Mouse (Mus musculus) midbrain, embryonic 11.5 days (tissue): ENCODE measurements at regions not wholly inside any gene's neighbourhood (a gene's known extent, or its start where the extent isn't known, plus 50 kb on each side); places are given as distances from the start of the nearest gene placed in this dataset.

Experiments
- ATAC-seq: fragments of 200-750 bp; cut with Nextera tagmentation; 2 replicates; pipeline ENCODE4 v1.8.0; 2017; ENCODE audit warnings: moderate TSS enrichment, moderate library complexity; ENCODE audit not compliant: low FRiP score
- DNase-seq: peaks from one replicate; pipeline ENCODE4 v3.0.0; 2015; ENCODE audit warnings: low spot score; ENCODE audit errors: missing footprints
- H3K27ac ChIP-seq: fragments of 300-500 bp; sonication (generic); 2 replicates; pipeline ENCODE4 v1.5.1; 2014; ENCODE audit warnings: low read depth, low read length
- H3K27me3 ChIP-seq: fragments of 300-500 bp; sonication (generic); 2 replicates; pipeline ENCODE4 v1.6.1; 2014; ENCODE audit warnings: mild to moderate bottlenecking, low read length, moderate library complexity, mixed read lengths; ENCODE audit not compliant: control insufficient read depth, insufficient read depth
- H3K36me3 ChIP-seq: fragments of 300-500 bp; sonication (generic); 2 replicates; pipeline ENCODE4 v1.6.1; 2014; ENCODE audit warnings: mild to moderate bottlenecking, low read length, moderate library complexity, mixed read lengths; ENCODE audit not compliant: control insufficient read depth, insufficient read depth
- H3K4me1 ChIP-seq: fragments of 300-500 bp; sonication (generic); 2 replicates; pipeline ENCODE4 v1.6.1; 2014; ENCODE audit warnings: low read length; ENCODE audit not compliant: control insufficient read depth, insufficient read depth
- H3K4me2 ChIP-seq: fragments of 300-500 bp; sonication (generic); 2 replicates; pipeline ENCODE4 v1.6.1; 2014; ENCODE audit warnings: mild to moderate bottlenecking, moderate library complexity
- H3K4me3 ChIP-seq: fragments of 300-500 bp; sonication (generic); 2 replicates; pipeline ENCODE4 v1.5.1; 2014; ENCODE audit warnings: low read depth, low read length
- H3K9ac ChIP-seq: fragments of 300-500 bp; sonication (generic); 2 replicates; pipeline ENCODE4 v1.6.1; 2014; ENCODE audit warnings: low read length
- H3K9me3 ChIP-seq: fragments of 300-500 bp; sonication (generic); 2 replicates; pipeline ENCODE4 v1.6.1; 2016; ENCODE audit warnings: low read length; ENCODE audit not compliant: control insufficient read depth
- WGBS: fragments of 180-500 bp; shearing (Covaris S2); extraction: QIAGEN DNeasy Blood & Tissue Kit; methylation state at CpG from one replicate; pipeline ENCODE4 v1.1.7; 2014; 5-methylcytosine and 5-hydroxymethylcytosine counted together

DNA sequence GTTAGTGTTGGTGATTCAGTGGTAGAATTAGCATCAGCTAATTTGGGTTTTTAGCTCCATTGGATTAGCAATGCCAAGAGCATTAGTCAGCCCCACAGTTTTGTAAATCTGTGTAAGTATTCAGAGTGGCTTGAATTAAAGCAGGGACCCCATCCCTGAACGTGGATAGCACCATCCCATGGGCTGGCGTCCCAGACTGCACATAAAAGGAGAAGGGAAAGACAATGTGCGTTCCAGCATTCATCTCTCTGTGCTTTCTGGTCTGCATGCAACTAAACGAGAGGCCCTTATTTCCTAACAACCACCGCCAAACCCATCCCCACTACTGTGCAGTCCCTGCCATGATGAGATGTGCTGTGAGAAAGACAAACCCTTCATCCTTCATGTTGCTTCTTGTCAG lies 713.8 kb downstream of the Sorcs1 start:
- no peak for ATAC-seq
- WGBS: 61% methylated on average over 5 of the region's 5 CpGs
- no peak overlapping the region for H3K9ac ChIP-seq

DNA sequence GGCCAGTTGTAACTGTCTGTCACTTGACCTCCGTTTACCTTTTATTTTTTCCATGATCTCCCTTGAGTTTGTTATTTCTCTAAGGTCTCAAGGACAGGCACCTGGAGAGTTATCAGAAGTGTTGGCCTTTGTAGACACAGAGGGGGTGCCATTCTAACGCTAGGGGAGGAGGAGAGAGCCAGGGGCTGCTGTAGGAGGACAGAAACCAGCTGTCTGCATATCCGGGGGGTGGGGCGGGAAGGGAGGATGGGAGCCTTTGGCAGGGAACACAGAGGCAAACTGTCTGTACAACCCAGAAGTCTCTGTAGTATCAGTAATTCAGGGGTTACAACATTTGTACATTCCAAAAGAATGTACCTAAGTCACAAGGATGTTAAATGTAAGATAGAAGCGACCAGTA lies 719.9 kb downstream of the Sorcs1 start:
- no peak overlapping the region for H3K9ac ChIP-seq
- ATAC-seq: no peak
- 77% methylated on average over 5 of the region's 5 CpGs for WGBS

More for the DNA sequence above, 713.8 kb downstream of the Sorcs1 start:
- Histone ChIP-seq H3K27ac (no peak overlapping the region), H3K4me3 (no peak overlapping the region), H3K36me3 (no peaks in the 10 kb centered on the region), H3K4me1 (no peaks in the 10 kb centered on the region), H3K9me3 (no peaks in the 10 kb centered on the region), H3K27me3 (no peaks in the 10 kb centered on the region), H3K4me2 (no peak overlapping the region)
- no peak for DNase-seq

DNA sequence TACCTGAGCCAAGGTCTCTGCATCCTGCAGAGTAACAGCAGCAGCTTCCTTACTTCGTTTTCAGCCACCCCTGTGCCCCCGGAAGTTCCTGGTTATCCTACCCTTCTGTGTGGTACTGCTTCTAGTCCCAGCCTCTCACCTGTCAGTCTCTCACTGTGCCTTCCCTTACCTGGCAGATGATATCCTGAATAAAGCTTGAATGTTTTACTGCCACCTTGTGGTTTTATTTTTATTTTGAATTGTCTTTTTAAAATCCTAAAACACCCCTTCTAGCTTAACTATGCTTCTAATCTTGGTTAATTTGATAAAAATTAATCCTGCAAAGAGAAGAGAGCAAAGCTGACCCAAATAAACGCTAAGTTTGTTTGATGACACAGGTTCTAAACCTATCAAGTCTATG lies 747.2 kb downstream of the Sorcs1 start:
- no peak overlapping the region for H3K9ac ChIP-seq

More for the DNA sequence above, 719.9 kb downstream of the Sorcs1 start:
- H3K27ac ChIP-seq: no peak overlapping the region
- DNase-seq: no peak
- H3K9me3 ChIP-seq: no peaks in the 10 kb centered on the region
- H3K4me2 ChIP-seq: no peak overlapping the region
- no peaks in the 10 kb centered on the region for H3K36me3 ChIP-seq
- no peak overlapping the region for H3K4me3 ChIP-seq
- no peaks in the 10 kb centered on the region for H3K4me1 ChIP-seq
- no peaks in the 10 kb centered on the region for H3K27me3 ChIP-seq

DNA sequence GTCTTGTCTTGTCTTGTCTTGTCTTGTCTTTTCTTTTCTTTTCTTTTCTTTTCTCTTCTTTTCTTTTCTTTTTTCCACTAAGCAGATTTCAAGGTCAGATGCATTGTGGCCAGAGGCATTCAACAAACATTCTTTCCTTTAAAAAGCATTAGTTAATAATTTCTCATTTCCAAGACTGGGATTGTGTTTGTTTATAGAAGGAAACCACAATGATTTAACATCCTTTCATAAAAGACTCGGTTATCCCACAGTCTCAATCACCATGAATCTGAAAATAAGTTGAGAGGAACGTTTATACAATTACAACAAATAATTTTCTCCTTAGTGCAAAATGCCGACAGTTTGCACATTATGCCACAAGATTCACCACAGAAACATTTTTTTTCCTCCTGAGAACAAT lies 766.7 kb downstream of the Sorcs1 start:
- H3K9me3 ChIP-seq: no peaks in the 10 kb centered on the region
- WGBS: 81% methylated on average over 3 of the region's 3 CpGs
- ATAC-seq (no peak), DNase-seq (no peak)
- no peak overlapping the region for H3K9ac ChIP-seq
- H3K27ac ChIP-seq: no peak overlapping the region
- H3K4me2 ChIP-seq: no peak overlapping the region
- H3K27me3 ChIP-seq: no peaks in the 10 kb centered on the region
- H3K4me3 ChIP-seq: no peak overlapping the region
- no peaks in the 10 kb centered on the region for H3K36me3 ChIP-seq
- H3K4me1 ChIP-seq: no peaks in the 10 kb centered on the region

More for the DNA sequence above, 747.2 kb downstream of the Sorcs1 start:
- DNase-seq (no peak), ATAC-seq (no peak)
- no peak overlapping the region for H3K4me3 ChIP-seq
- H3K36me3 ChIP-seq: no peaks in the 10 kb centered on the region
- no peaks in the 10 kb centered on the region for H3K9me3 ChIP-seq
- no peaks in the 10 kb centered on the region for H3K27me3 ChIP-seq
- WGBS: 66% methylated on average over 3 of the region's 3 CpGs
- H3K4me1 ChIP-seq: no peaks in the 10 kb centered on the region
- no peak overlapping the region for H3K4me2 ChIP-seq
- H3K27ac ChIP-seq: no peak overlapping the region

DNA sequence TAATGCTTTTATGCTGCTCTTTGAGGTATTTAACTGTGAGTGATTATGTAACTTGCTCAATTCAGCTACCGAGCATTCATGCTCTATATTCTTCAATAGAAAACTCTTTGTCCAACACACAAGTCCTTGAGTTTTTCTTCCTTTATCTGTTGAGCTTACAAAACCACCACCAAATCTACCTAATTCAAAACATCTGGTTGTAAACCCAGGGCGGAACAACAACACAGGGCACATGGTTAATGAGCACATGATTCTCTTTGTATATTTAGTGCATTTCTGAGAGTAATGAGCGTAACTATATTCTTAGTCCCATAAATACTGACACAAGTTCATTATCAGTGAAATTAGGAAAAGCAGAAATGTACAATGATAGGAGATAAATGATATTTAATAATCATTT lies 798.2 kb downstream of the Sorcs1 start:
- WGBS: 86% methylated on average over 3 of the region's 3 CpGs
- Histone ChIP-seq H3K4me1 (no peaks in the 10 kb centered on the region), H3K4me3 (no peak overlapping the region), H3K36me3 (no peaks in the 10 kb centered on the region), H3K9ac (no peak overlapping the region), H3K9me3 (no peaks in the 10 kb centered on the region), H3K27ac (no peak overlapping the region), H3K4me2 (no peak overlapping the region), H3K27me3 (no peaks in the 10 kb centered on the region)
- DNase-seq: no peak
- ATAC-seq: no peak

DNA sequence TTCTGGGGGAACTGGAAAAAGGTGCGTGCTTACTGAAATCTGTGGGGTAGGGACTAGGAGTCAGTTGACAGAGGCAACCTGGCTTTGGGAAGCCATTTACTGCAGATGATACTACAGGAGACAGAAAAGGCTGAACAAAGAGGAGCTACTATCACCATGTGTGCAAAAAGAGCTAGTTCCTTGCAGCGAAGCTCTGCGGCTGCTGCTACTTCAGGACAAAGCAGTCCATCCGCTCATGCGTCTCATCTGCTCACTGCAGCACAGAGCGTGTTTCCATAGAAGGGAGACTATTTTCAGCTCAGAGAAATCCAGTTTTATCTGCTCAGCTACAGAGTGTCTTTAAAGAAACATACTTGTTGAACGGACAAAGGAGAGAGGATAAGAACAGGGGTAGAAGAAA lies 817.7 kb downstream of the Sorcs1 start:
- H3K9me3 ChIP-seq: no peaks in the 10 kb centered on the region
- H3K36me3 ChIP-seq: no peaks in the 10 kb centered on the region
- no peaks in the 10 kb centered on the region for H3K4me1 ChIP-seq
- WGBS: 53% methylated on average over 7 of the region's 7 CpGs
- DNase-seq: no peak
- no peak for ATAC-seq
- no peak overlapping the region for H3K4me2 ChIP-seq
- H3K9ac ChIP-seq: no peak overlapping the region
- no peak overlapping the region for H3K4me3 ChIP-seq
- no peaks in the 10 kb centered on the region for H3K27me3 ChIP-seq
- no peak overlapping the region for H3K27ac ChIP-seq

DNA sequence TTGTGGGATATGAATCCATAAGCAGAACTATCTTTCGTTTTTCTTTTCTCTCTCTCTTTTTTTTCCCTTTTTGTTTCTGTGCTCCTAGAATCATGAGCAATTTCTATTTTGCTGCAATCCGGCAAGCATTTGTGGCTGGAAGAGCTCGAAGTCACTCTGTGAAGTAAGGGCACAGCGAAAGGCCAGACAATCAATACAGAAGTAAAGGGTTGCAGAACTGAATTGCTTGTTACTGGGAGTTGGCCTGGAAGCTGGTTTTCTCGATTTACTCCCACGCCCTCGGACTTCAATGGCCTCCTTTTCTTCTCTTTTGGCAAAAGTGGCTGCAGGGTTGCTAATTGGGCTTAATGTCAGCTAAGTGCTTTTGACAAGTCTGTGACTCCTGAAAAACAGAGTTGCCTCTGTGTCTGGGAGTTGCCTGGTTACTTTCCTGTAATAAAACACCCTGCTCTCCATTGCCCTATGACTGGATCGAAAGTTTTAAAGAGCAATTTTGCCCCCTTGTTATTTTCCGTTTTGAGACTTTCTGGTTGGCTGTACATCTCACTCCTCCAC lies 822.9 kb downstream of the Sorcs1 start:
- Histone ChIP-seq H3K36me3 (no peaks in the 10 kb centered on the region), H3K9me3 (no peaks in the 10 kb centered on the region), H3K4me2 (no peak overlapping the region), H3K4me3 (no peak overlapping the region), H3K9ac (no peak overlapping the region), H3K27me3 (no peaks in the 10 kb centered on the region), H3K4me1 (no peaks in the 10 kb centered on the region), H3K27ac (no peak overlapping the region)
- ATAC-seq: no peak
- WGBS: 66% methylated on average over 9 of the region's 9 CpGs
- DNase-seq: no peak

DNA sequence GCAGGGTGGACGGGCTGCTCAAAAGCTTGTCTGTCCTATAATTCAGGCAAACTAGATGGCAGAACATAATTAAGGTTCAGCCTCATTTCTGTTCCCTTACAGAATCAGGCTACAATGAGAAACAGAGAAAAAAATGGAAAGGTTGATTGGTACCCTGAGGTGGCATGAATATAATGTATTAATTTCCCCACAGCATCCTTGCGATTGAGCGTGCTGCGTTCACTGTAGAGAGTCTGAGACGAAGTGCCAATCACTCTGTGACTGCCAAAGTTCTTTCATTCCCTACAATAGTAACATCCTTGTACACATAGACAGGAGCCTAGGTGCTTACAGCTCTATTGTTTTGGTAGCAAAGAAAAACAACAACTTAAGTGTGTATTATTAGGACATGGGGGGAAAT lies 836.5 kb downstream of the Sorcs1 start:
- Histone ChIP-seq H3K9me3 (no peaks in the 10 kb centered on the region), H3K4me2 (no peak overlapping the region), H3K27ac (no peak overlapping the region), H3K27me3 (no peaks in the 10 kb centered on the region), H3K36me3 (no peaks in the 10 kb centered on the region), H3K4me3 (no peak overlapping the region), H3K4me1 (no peaks in the 10 kb centered on the region), H3K9ac (no peak overlapping the region)
- WGBS: 93% methylated on average over 5 of the region's 5 CpGs
- DNase-seq: no peak
- no peak for ATAC-seq

DNA sequence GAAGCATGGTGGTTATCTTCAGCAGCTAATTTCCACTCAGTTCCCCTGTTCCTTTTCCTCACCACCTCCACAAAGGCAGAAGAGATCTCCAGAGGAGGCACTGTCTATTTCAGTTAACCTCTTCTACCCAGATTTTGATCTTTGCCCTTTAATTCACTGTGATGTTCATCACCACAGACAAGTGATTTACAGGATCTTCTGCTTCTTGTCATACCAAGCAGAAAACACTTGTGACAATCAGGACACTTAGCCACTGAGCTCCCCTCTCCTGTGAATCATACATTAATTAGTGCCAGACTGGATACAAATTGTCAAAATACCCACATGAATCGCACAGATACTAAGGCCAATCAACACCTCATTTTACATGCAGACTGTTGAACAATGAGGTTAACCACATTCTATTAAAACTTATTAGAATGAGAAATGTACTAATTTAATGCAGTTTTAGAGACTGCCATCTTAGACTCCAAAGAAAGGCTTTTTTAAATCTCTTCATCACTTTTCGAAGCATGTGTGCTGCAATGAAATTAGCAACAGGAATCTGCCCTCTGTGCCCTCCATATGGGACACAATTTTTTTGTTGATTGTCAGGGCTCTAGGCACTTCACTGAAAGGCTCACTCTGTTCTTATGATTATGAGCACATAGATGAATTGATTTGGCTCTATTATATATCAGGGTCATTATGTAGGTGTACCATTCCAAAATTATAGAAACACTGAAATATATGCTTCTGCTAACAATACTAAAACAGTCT lies 839.1 kb downstream of the Sorcs1 start:
- no peak overlapping the region for H3K9ac ChIP-seq
- no peaks in the 10 kb centered on the region for H3K9me3 ChIP-seq
- no peaks in the 10 kb centered on the region for H3K27me3 ChIP-seq
- H3K27ac ChIP-seq: no peak overlapping the region
- no peak for DNase-seq
- H3K36me3 ChIP-seq: no peaks in the 10 kb centered on the region
- WGBS: 86% methylated on average over 2 of the region's 2 CpGs
- ATAC-seq: no peak
- no peaks in the 10 kb centered on the region for H3K4me1 ChIP-seq
- H3K4me3 ChIP-seq: no peak overlapping the region
- no peak overlapping the region for H3K4me2 ChIP-seq
